Mouse (Mus musculus) megakaryocyte, embryonic 14.5 days (primary cell): ENCODE data around the gene Castor2.

ENCODE experiments used
- FLI1 ChIP-seq: IDR thresholded peaks from 2 replicates; pipeline ENCODE4 v1.6.1; 2012; ENCODE audit warnings: low read length, inconsistent platforms, mixed read lengths
- GATA1 ChIP-seq: IDR thresholded peaks from 3 replicates; pipeline ENCODE4 v1.6.1; 2012; ENCODE audit warnings: mixed read lengths, low read length, inconsistent platforms, borderline replicate concordance

GRCm38 (mm10) chr5:134095766-134096165 lies 3.7 kb upstream of the Castor2 start:
- TF ChIP-seq GATA1 (no peak), FLI1 (no peak)
